Mouse (Mus musculus): ENCODE data around the gene Arl9. TPM values are rescaled to one million over a fixed set of nuclear protein-coding genes. Genes with fewer than 3 reads are reported as not detected.

Arl9 gene
- polyA plus RNA-seq, 1 experiment from 2014 or later = not detected

- Histone ChIP-seq H3K36me3 (ENCODE audit: control insufficient read depth, insufficient read depth) (no peaks in the 10 kb centered on the region), H3K4me2 (ENCODE audit: low read length) (no peak overlapping the region), H3K27me3 (replicated peaks; ENCODE audit: control insufficient read depth, insufficient read depth, low read length) (no peaks in the 10 kb centered on the region), H3K4me3 (replicated peaks; ENCODE audit: low read length) (no peak overlapping the region), H3K9me3 (ENCODE audit: control insufficient read depth, low read length) (no peaks in the 10 kb centered on the region), H3K9ac (replicated peaks; ENCODE audit: low read depth, low read length) (no peak overlapping the region), H3K27ac (ENCODE audit: low read length) (no peak overlapping the region), H3K4me1 (replicated peaks; ENCODE audit: control insufficient read depth, insufficient read depth, low read length) (no peaks in the 10 kb centered on the region)
- no peak for ATAC-seq
- WGBS = 76% methylated on average over 5 of the region's 5 CpGs
Measured at GRCm38 (mm10) chr5:77044362-77044761, 40.5 kb downstream of the Arl9 start.

GRCm38 (mm10) chr5:77052616-77053015 lies 48.8 kb downstream of the Arl9 start:
- ATAC-seq = no peak
- H3K27me3 ChIP-seq (replicated peaks; ENCODE audit: control insufficient read depth, insufficient read depth, low read length) = no peaks in the 10 kb centered on the region
- no peak overlapping the region for H3K4me3 ChIP-seq (replicated peaks; ENCODE audit: low read length)
- H3K9ac ChIP-seq (replicated peaks; ENCODE audit: low read depth, low read length) = no peak overlapping the region
- H3K36me3 ChIP-seq (ENCODE audit: control insufficient read depth, insufficient read depth) = no peaks in the 10 kb centered on the region
- 84% methylated on average over 5 of the region's 5 CpGs for WGBS
- H3K4me2 ChIP-seq (ENCODE audit: low read length) = no peak overlapping the region
- no peaks in the 10 kb centered on the region for H3K4me1 ChIP-seq (replicated peaks; ENCODE audit: control insufficient read depth, insufficient read depth, low read length)
- H3K27ac ChIP-seq (ENCODE audit: low read length) = no peak overlapping the region
- H3K9me3 ChIP-seq (ENCODE audit: control insufficient read depth, low read length) = no peaks in the 10 kb centered on the region

- H3K36me3 ChIP-seq (ENCODE audit: control insufficient read depth, insufficient read depth) = no peaks in the 10 kb centered on the region
- H3K9me3 ChIP-seq (ENCODE audit: control insufficient read depth, low read length) = no peaks in the 10 kb centered on the region
- H3K27me3 ChIP-seq (replicated peaks; ENCODE audit: control insufficient read depth, insufficient read depth, low read length) = 0 out of 2 replicates have a peak, but pooled peaks cover 3% of the 10 kb centered on the region
- H3K4me3 ChIP-seq (replicated peaks; ENCODE audit: low read length) = no peak overlapping the region
- H3K4me1 ChIP-seq (replicated peaks; ENCODE audit: control insufficient read depth, insufficient read depth, low read length) = peaks cover 5% of the 10 kb centered on the region; the same call in 1 of the 2 replicates
- H3K9ac ChIP-seq (replicated peaks; ENCODE audit: low read depth, low read length) = no peak overlapping the region
- H3K4me2 ChIP-seq (ENCODE audit: low read length) = no peak overlapping the region
- H3K27ac ChIP-seq (ENCODE audit: low read length) = no peak overlapping the region
- no peak for ATAC-seq
- 9% methylated on average over 12 of the region's 12 CpGs for WGBS
Measured at GRCm38 (mm10) chr5:77056881-77057440, 53.1 kb downstream of the Arl9 start.

Other genes starting within 250 kb of the Arl9 start
- 25.7 and 28.1 TPM in 2 replicates for gene Aasdh, start 98.5 kb upstream of the Arl9 start, polyA plus RNA-seq (2015; fragmentation: Nextera tagmentation; extraction: Ambion mirVana)
- 213 and 233 TPM in 2 replicates for gene Paics, start 52.7 kb upstream of the Arl9 start, polyA plus RNA-seq (2015; fragmentation: Nextera tagmentation; extraction: Ambion mirVana)
- 15.5 and 17.1 TPM in 2 replicates for gene Ppat, start 52.5 kb upstream of the Arl9 start, polyA plus RNA-seq (2015; fragmentation: Nextera tagmentation; extraction: Ambion mirVana)
- gene Srp72, start 29.4 kb upstream of the Arl9 start, polyA plus RNA-seq (2015; fragmentation: Nextera tagmentation; extraction: Ambion mirVana) = 87.7 and 90.1 TPM in 2 replicates
- 0.25 and 0.80 TPM in 2 replicates for gene Thegl, start 12.0 kb downstream of the Arl9 start, polyA plus RNA-seq (2015; fragmentation: Nextera tagmentation; extraction: Ambion mirVana)
- gene Hopx, start 111.1 kb downstream of the Arl9 start, polyA plus RNA-seq (2015; fragmentation: Nextera tagmentation; extraction: Ambion mirVana) = 1.2 and 1.6 TPM in 2 replicates
- gene Spink2, start 207.4 kb downstream of the Arl9 start, polyA plus RNA-seq (2015; fragmentation: Nextera tagmentation; extraction: Ambion mirVana) = 0.35 and 0.61 TPM in 2 replicates